Mouse (Mus musculus): ENCODE data around the gene Dus2.
A peak's percentile ranks its signal among the peaks of the same experiment; 100 is the strongest.

Gene Dus2

DNA sequence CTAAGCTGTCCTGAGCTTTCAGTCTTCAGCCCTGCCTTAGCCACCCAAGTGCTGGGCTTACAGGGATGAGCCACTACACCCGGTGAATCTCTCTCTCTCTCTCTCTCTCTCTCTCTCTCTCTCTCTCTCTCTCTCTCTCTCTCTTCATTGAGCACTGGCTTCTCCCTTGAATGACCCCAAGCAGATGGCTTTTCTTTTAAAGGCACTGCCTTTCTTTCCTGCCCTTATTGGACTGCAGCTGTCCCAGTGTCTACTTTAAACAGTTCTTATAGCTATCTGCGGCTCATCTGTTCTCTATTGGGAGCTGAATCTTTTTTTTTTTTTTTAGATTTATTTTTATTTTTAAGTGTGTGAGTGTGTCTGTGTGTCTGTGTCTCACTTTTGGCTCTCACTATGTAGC is 51.9 kb downstream of the Dus2 start:
- DNase-seq (ENCODE audit: extremely low read depth, low read depth, low spot score): no peak

GRCm38 (mm10) chr8:106044151-106044550 is 53.0 kb downstream of the Dus2 start:
- DNase-seq (ENCODE audit: extremely low read depth, low read depth, low spot score): no peak

- peak; percentile 78 for DNase-seq (ENCODE audit: extremely low read depth, low read depth, low spot score)
These were observed 55.9 kb downstream of the Dus2 start for GRCm38 (mm10) chr8:106046872-106047559.

GRCm38 (mm10) chr8:106047854-106048630 is 56.9 kb downstream of the Dus2 start:
- no peak for DNase-seq (ENCODE audit: extremely low read depth, low read depth, low spot score)

DNA sequence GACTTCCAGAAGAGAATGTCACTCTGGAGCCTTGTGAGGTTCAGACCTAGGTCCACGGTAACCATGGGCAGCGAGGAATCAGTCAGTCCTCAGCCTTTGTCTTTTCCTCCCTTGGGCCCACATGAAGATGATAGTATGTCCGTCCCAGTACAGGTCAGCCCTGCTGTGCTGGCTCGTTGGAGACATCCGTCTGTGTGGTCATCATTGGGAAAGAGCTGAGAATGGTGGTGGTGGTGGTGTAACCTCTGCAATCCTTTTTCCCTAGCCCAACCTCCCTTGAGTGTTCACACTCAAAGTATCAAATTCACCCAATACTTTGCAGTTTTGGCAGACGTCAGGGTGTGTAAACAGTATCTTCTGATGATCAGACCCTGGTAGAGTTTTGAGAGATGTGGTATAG is 58.7 kb downstream of the Dus2 start:
- no peak for DNase-seq (ENCODE audit: extremely low read depth, low read depth, low spot score)

- DNase-seq (ENCODE audit: extremely low read depth, low read depth, low spot score): no peak
These were observed 59.9 kb downstream of the Dus2 start for GRCm38 (mm10) chr8:106051068-106051467.

- no peak for DNase-seq (ENCODE audit: extremely low read depth, low read depth, low spot score)
These were observed 61.5 kb downstream of the Dus2 start for GRCm38 (mm10) chr8:106052510-106053089.

GRCm38 (mm10) chr8:106054190-106054811 is 63.2 kb downstream of the Dus2 start:
- no peak for DNase-seq (ENCODE audit: extremely low read depth, low read depth, low spot score)

GRCm38 (mm10) chr8:106055038-106055437 is 63.9 kb downstream of the Dus2 start:
- DNase-seq (ENCODE audit: extremely low read depth, low read depth, low spot score): no peak

GRCm38 (mm10) chr8:106056455-106056982 is 65.4 kb downstream of the Dus2 start:
- DNase-seq (ENCODE audit: extremely low read depth, low read depth, low spot score): no peak

GRCm38 (mm10) chr8:106058731-106059612 is 67.8 kb downstream of the Dus2 start, which contains the start of gene Nfatc3:
Gene Nfatc3 (plus strand): TSS chr8:106058840.
- peak; percentile 74 for DNase-seq (ENCODE audit: extremely low read depth, low read depth, low spot score)

DNA sequence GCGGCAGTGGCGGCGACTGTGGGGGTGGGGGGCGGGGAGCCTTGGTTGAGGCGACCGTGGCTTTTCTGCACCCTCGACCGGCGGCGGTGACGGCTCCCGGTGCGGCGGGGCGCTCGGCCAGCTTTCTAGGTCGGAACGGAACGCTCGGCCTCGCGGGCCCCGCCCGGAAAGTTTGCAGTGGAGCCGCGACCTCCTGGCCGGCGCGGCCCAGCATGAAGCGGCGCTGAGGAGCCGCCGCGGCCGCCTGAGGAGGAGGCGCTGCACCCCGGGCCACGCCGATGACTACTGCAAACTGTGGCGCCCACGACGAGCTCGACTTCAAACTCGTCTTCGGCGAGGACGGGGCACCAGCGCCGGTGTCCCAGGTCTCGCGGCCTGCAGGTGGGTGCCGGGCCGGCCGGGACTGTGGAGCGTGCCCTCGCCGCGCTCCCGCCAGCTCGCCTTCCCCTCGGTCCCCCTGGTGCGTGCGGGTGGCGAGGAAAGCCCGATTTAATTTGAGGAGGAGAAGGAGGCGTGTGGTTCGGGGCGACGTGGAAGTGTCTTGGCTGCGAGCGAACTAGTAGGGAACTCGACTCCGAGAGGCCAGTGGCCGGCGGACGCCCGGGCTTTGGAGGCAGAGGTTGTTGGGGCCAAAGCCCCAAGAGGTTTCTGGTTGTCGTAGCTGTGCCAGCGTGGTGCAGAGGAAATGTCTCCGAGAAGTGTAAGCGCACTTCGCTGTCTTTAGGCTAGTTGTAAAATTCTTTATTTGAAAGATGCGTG is 68.7 kb downstream of the Dus2 start:
- DNase-seq (ENCODE audit: extremely low read depth, low read depth, low spot score): no peak

DNA sequence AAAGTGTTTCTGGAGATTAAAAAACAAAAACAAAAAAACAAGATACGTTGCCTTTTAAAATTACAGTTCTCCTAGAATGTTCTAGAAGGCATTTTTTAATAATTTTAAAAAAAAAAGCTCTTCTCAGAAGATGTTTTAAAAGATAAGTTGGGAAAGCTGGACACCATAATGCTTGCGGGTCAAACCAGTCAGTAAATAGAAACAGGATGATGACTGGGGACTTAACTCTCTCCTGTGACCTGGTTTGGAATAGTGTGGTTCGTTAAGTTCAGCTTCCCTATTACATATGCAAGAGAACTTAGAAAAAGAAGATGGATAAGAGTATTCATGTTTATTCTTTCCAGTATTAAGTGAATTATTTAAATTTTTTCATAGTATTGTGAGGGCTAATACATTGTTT is 69.4 kb downstream of the Dus2 start:
- no peak for DNase-seq (ENCODE audit: extremely low read depth, low read depth, low spot score)

- no peak for DNase-seq (ENCODE audit: extremely low read depth, low read depth, low spot score)
These were observed 70.5 kb downstream of the Dus2 start for GRCm38 (mm10) chr8:106061686-106062085.

GRCm38 (mm10) chr8:106063046-106063445 is 71.9 kb downstream of the Dus2 start:
- DNase-seq (ENCODE audit: extremely low read depth, low read depth, low spot score): no peak

DNA sequence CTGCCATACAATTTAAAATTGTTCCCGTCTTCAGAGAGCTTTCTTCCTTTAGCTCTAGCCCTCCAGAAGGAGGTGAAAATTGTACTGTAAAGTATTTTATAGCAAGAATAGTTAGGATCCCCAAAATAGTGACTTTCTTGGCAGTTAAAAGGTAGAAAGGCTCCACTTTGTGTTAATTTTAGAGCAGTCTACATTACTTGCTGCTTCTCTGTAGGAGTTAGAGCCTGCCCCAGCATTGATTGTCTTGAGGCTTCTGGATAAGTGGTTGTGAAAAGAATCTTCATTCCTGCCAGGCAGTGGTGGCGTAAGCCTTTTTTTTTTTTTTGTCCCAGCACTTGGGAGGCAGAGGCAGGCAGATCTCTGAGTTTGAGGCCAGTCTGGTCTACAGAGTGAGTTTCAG is 75.6 kb downstream of the Dus2 start:
- DNase-seq (ENCODE audit: extremely low read depth, low read depth, low spot score): no peak

- DNase-seq (ENCODE audit: extremely low read depth, low read depth, low spot score): no peak
These were observed 78.4 kb downstream of the Dus2 start for GRCm38 (mm10) chr8:106069565-106069964.

- DNase-seq (ENCODE audit: extremely low read depth, low read depth, low spot score): no peak
These were observed 81.0 kb downstream of the Dus2 start for GRCm38 (mm10) chr8:106072113-106072512.

DNA sequence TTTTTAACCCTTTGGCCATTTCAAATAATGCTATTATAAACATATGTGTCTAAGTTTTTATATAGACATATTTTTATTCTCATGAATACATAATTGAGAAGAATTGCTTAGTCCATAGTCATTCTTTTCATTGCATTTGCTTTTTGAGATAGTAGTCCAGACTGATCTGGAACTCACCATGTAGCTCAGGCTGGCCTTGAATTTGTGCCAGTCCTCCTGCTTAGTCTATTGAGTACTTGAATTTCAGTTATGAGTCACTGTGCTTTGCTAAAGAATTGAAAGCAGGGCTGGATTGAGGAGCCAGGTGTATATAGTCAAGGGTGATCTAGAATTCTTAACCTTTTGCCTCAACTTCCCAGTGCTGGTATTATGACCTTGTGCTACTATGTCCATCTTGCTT is 83.1 kb downstream of the Dus2 start:
- DNase-seq (ENCODE audit: extremely low read depth, low read depth, low spot score): no peak

GRCm38 (mm10) chr8:106074659-106075058 is 83.5 kb downstream of the Dus2 start:
- DNase-seq (ENCODE audit: extremely low read depth, low read depth, low spot score): no peak

Measured in fat pad, adult 2 months (tissue).